Mouse (Mus musculus): ENCODE results near the gene Snx25.

Gene Snx25

GRCm38 (mm10) chr8:46022203-46022602 is 129.8 kb downstream of the Snx25 start:
- DNase-seq (ENCODE audit: inconsistent age in 2 of 2, low spot score in 1 of 2), result no peak

GRCm38 (mm10) chr8:46010746-46011680 is 140.9 kb downstream of the Snx25 start:
- peak in 1 of 2 experiments; percentile 36 for DNase-seq (ENCODE audit: inconsistent age in 2 of 2, low spot score in 1 of 2)

- no peak for DNase-seq (ENCODE audit: inconsistent age in 2 of 2, low spot score in 1 of 2)
Measured at GRCm38 (mm10) chr8:46010306-46010705, 141.7 kb downstream of the Snx25 start.

GRCm38 (mm10) chr8:46007050-46007672 is 144.8 kb downstream of the Snx25 start:
- no peak for DNase-seq (ENCODE audit: inconsistent age in 2 of 2, low spot score in 1 of 2)

GRCm38 (mm10) chr8:46005596-46005995 is 146.4 kb downstream of the Snx25 start, which contains the start of gene Ankrd37:
Ankrd37 (minus strand) TSS chr8:46005707.
- DNase-seq (ENCODE audit: inconsistent age in 2 of 2, low spot score in 1 of 2), result no peak

GRCm38 (mm10) chr8:45999784-46000705 is 151.9 kb downstream of the Snx25 start:
- DNase-seq (ENCODE audit: inconsistent age in 2 of 2, low spot score in 1 of 2), result peak; percentile 99 to 100

GRCm38 (mm10) chr8:45999138-45999783 is 152.7 kb downstream of the Snx25 start, which contains the start of gene Lrp2bp:
Lrp2bp (plus strand) TSS chr8:45999303.
- DNase-seq (ENCODE audit: inconsistent age in 2 of 2, low spot score in 1 of 2), result no peak

GRCm38 (mm10) chr8:45998228-45998627 is 153.7 kb downstream of the Snx25 start:
- DNase-seq (ENCODE audit: inconsistent age in 2 of 2, low spot score in 1 of 2), result no peak

GRCm38 (mm10) chr8:45995576-45995975 is 156.4 kb downstream of the Snx25 start:
- no peak for DNase-seq (ENCODE audit: inconsistent age in 2 of 2, low spot score in 1 of 2)

GRCm38 (mm10) chr8:45994111-45994510 is 157.8 kb downstream of the Snx25 start:
- no peak for DNase-seq (ENCODE audit: inconsistent age in 2 of 2, low spot score in 1 of 2)

GRCm38 (mm10) chr8:45990631-45991310 is 161.2 kb downstream of the Snx25 start:
- DNase-seq (ENCODE audit: inconsistent age in 2 of 2, low spot score in 1 of 2), result no peak

GRCm38 (mm10) chr8:45988189-45988588 is 163.8 kb downstream of the Snx25 start:
- no peak for DNase-seq (ENCODE audit: inconsistent age in 2 of 2, low spot score in 1 of 2)

- DNase-seq (ENCODE audit: inconsistent age in 2 of 2, low spot score in 1 of 2), result no peak
Measured at GRCm38 (mm10) chr8:45986665-45987064, 165.3 kb downstream of the Snx25 start.

Measured in adrenal gland, adult (tissue).